Mouse (Mus musculus) gastrocnemius, adult 8-10 months (tissue): ENCODE results near the gene Olfr1093. TPM values are rescaled to one million over a fixed set of nuclear protein-coding genes. Genes with fewer than 3 reads are reported as not detected.

Experiments
- DNase-seq, 2 experiments: peaks; one replicate each; pipeline ENCODE4 v3.0.0; 2022; ENCODE audit warnings: low spot score in 2 of 2
- total RNA-seq, 4 experiments: library from RNA; stranded (reverse); gene quantifications; 2 replicates each; pipeline ENCODE4 v1.2.4; 2022

The Olfr1093 gene
- total RNA-seq = not detected

DNA sequence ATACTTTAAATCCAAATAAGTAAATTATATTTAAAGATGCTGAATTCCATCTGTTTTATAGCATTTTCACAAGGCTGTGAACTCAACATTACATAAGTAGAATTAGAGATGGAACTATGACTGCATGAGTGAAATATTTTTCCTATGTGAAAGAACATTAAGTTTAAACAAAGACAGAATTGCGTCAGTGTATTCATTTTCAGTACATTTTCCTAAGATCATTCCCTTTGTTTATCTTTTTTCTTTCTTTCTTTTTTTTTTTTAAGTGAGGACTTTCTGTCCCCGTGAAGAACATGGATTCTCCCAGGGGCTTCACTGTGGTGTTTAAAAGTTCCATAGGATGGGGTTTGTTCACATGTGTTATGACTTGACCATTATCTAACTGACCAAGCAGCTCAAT is at the start of gene Olfr1093:
Gene Olfr1093 (plus strand): TSS at position 301 of the 400 bp plus-strand sequence.
- no peak for DNase-seq

DNA sequence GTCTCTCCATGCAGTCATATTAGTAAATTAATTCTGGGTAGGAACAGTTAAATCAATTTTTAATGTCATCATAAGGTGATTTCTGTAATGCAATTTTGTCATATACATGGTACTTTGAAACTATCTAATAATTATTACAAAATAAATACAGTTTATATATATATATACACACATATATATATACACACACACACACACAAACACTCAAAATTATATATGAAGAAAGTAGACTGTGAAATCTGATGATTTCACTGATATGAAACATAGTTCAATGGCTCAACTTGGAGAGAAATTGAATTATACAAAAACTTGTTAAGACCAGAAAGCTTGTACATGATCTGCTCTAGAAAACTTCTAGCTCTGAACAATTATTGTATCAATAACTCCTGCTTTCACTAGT is 48.7 kb upstream of the Olfr1093 start, which contains the start of gene Olfr1089:
Gene Olfr1089 (minus strand): TSS at position 101 of the 400 bp plus-strand sequence.
- no peak for DNase-seq

DNA sequence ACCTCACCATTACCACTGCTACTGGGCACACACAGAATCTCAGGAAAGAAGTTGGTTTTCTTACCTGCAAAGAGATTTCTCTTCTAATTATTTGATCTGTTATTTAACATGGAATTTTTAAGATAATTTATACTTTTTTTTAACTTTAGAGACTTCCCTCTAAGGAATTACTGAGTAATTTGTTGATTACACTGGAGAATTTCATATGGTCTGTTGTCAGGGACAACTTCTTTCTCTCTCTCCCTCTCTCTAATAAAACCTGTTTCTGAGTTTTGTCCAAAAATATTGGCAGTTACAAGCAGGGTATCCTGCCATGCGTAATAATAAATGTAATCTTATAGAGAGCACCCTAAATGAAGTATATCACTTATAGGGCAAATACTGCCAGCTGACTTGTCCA is 23.4 kb upstream of the Olfr1093 start, which contains the start of gene Olfr1090:
Gene Olfr1090 (minus strand): TSS at position 101 of the 400 bp plus-strand sequence.
- DNase-seq = no peak

DNA sequence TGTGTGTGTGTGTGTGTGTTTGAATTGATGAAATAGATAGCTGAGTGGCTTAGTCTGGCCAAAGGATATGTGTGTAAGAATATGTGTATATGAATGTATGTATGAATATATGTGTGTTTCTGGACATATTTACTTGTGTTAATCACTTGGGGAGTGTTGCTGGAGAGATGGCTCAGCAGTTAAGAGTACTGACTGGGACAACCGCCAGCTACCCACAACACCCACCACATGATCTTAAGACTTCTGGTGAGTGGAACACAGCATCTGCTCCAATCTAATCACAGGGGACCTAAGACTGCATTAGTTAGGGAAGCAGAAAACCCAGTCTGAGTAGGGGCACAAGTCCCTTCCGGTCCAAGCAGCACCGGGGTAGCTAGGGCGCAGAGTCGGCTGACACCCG is 21.2 kb upstream of the Olfr1093 start:
- DNase-seq = no peak

DNA sequence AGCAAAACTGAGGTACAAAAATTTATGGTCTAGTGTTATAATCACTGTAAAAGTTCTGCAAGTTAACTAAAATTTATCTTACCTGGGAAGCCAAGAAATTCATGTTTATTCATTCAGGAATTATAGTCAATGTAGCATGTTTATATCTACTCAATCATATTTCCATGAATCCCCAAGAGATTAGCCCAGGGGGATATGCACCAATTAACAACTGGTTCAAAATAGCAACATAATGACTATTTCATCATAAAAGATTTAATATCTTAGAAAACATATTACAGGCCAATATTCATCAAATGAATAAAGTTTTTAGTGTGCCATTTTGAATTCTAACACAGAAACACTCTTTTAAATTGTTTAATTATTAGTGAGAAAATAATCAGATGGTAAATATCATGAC is 27.6 kb downstream of the Olfr1093 start, which contains the start of gene Olfr141:
Gene Olfr141 (minus strand): TSS at position 101 of the 400 bp plus-strand sequence.
- no peak for DNase-seq

DNA sequence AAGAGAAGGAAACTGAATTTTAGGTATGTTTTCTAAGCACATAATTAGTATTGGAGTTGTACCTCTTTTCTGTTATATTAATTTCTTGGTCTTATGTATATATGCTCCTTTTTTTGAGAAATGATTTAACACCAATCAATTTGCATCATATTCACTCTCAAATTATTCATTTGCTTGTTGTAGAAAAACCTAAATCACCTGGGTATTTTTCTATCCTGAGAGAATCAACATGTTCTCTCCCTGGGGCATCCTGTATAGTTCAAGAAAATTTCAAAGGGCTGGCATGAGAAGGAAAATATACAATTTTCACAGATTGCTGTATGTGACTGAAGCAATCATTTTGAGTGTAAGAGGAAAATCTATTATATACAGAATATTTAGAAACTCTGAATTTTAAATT is 42.1 kb downstream of the Olfr1093 start, which contains the start of gene Olfr1094:
Gene Olfr1094 (plus strand): TSS at position 301 of the 400 bp plus-strand sequence.
- DNase-seq = no peak

Other genes with a start within 250 kb of the Olfr1093 start
- gene Olfr1079, start 240.0 kb upstream of the Olfr1093 start, total RNA-seq = not detected
- not detected for gene Olfr1080, start 224.2 kb upstream of the Olfr1093 start, total RNA-seq
- not detected for gene Olfr1082, start 183.5 kb upstream of the Olfr1093 start, total RNA-seq
- gene Olfr1084, start 142.8 kb upstream of the Olfr1093 start, total RNA-seq = not detected
- gene Olfr1085, start 120.5 kb upstream of the Olfr1093 start, total RNA-seq = not detected
- gene Olfr1086, start 102.4 kb upstream of the Olfr1093 start, total RNA-seq = not detected
- gene Olfr1087, start 84.1 kb upstream of the Olfr1093 start, total RNA-seq = not detected
- gene Olfr1089, start 48.8 kb upstream of the Olfr1093 start, total RNA-seq = not detected
- gene Olfr1090, start 23.5 kb upstream of the Olfr1093 start, total RNA-seq = not detected
- gene Olfr141, start 27.5 kb downstream of the Olfr1093 start, total RNA-seq = not detected
- not detected for gene Olfr1094, start 42.2 kb downstream of the Olfr1093 start, total RNA-seq
- gene Olfr1095, start 69.2 kb downstream of the Olfr1093 start, total RNA-seq = not detected
- not detected for gene Gm13723, start 92.3 kb downstream of the Olfr1093 start, total RNA-seq
- gene Olfr1097, start 109.7 kb downstream of the Olfr1093 start, total RNA-seq = not detected
- gene Olfr1098, start 142.1 kb downstream of the Olfr1093 start, total RNA-seq = not detected
- gene Olfr1099, start 178.2 kb downstream of the Olfr1093 start, total RNA-seq = not detected
- gene Olfr1100, start 197.5 kb downstream of the Olfr1093 start, total RNA-seq = not detected
- gene Olfr1101, start 208.7 kb downstream of the Olfr1093 start, total RNA-seq = not detected
- not detected for gene Olfr1102, start 215.9 kb downstream of the Olfr1093 start, total RNA-seq
- not detected for gene Olfr1104, start 244.6 kb downstream of the Olfr1093 start, total RNA-seq